Mouse (Mus musculus): ENCODE data around the gene Gfra4.

DNA sequence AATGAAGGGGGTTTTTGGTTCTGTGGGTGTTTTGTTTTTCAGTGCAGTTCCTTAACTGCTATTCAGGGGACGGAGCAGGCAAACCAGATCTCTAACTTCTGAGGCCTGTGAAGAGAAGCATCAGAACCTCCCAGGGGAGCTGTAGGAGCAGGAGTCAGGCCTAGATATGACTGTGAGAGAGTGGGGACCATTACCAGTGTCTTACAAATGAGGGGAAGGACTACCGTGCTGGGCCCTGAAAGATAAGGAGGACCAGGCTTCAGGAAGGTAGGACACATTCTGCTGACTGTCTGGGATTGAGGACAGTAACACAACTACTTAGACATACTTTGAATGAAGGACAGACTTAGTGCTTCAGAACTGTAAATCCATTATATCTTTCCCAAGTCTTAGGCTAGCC lies 33.8 kb downstream of the Gfra4 start:
- TF ChIP-seq CTCF (IDR thresholded peaks at IDR 0.05) (no peak), POLR2A (IDR thresholded peaks at IDR 0.05; ENCODE audit: insufficient read depth, low read depth, low read length) (no peak), EP300 (IDR thresholded peaks at IDR 0.05; ENCODE audit: insufficient read depth, low read depth, low read length) (no peak)

All from heart, adult 2 months (tissue).